Mouse (Mus musculus) testis, postnatal 10 days (tissue): Measurements from ENCODE around the gene Ccdc152.
"Not testable (repeated sequence)": the region's sequence is repeated elsewhere in the genome, so short reads cannot be mapped to it uniquely, and the experiment has no call there.

ENCODE experiments used
- DNase-seq: peaks from one replicate; pipeline ENCODE4 v3.0.0; 2021; ENCODE audit warnings: low spot score

The Ccdc152 gene

GRCm38 (mm10) chr15:3277391-3277790 is 25.9 kb downstream of the Ccdc152 start:
- no peak for DNase-seq

GRCm38 (mm10) chr15:3273191-3273590 is 30.1 kb downstream of the Ccdc152 start:
- DNase-seq, result no peak

GRCm38 (mm10) chr15:3271216-3271615 is 32.1 kb downstream of the Ccdc152 start:
- no peak for DNase-seq

GRCm38 (mm10) chr15:3270646-3271077 is 32.7 kb downstream of the Ccdc152 start:
- DNase-seq, result peak; percentile 74

- DNase-seq, result no peak
These were observed 33.2 kb downstream of the Ccdc152 start for GRCm38 (mm10) chr15:3269996-3270645.

GRCm38 (mm10) chr15:3269496-3269895 is 33.8 kb downstream of the Ccdc152 start:
- DNase-seq, result no peak

GRCm38 (mm10) chr15:3268247-3268646 is 35.1 kb downstream of the Ccdc152 start, which contains the start of gene Selenop:
Gene Selenop, plus strand, starts transcription at chr15:3268547.
- DNase-seq, result no peak

- DNase-seq, result no peak
These were observed 38.5 kb downstream of the Ccdc152 start for GRCm38 (mm10) chr15:3264828-3265227.

- DNase-seq, result no peak
These were observed 39.0 kb downstream of the Ccdc152 start for GRCm38 (mm10) chr15:3264293-3264692.

GRCm38 (mm10) chr15:3262883-3263282 is 40.4 kb downstream of the Ccdc152 start:
- no peak for DNase-seq

- no peak for DNase-seq
These were observed 43.0 kb downstream of the Ccdc152 start for GRCm38 (mm10) chr15:3260309-3260708.

GRCm38 (mm10) chr15:3259025-3259424 is 44.3 kb downstream of the Ccdc152 start:
- no peak for DNase-seq

- no peak for DNase-seq
These were observed 51.6 kb downstream of the Ccdc152 start for GRCm38 (mm10) chr15:3251718-3252067.

- no peak for DNase-seq
These were observed 52.2 kb downstream of the Ccdc152 start for GRCm38 (mm10) chr15:3251031-3251717.

- DNase-seq, result no peak
These were observed 52.7 kb downstream of the Ccdc152 start for GRCm38 (mm10) chr15:3250620-3251019.

- DNase-seq, result not testable (repeated sequence)
These were observed 58.3 kb downstream of the Ccdc152 start for GRCm38 (mm10) chr15:3245036-3245435.

- no peak for DNase-seq
These were observed 65.4 kb downstream of the Ccdc152 start for GRCm38 (mm10) chr15:3237963-3238362.

GRCm38 (mm10) chr15:3236338-3236737 is 67.0 kb downstream of the Ccdc152 start:
- DNase-seq, result no peak

- no peak for DNase-seq
These were observed 69.3 kb downstream of the Ccdc152 start for GRCm38 (mm10) chr15:3233837-3234551.

GRCm38 (mm10) chr15:3232168-3232835 is 71.0 kb downstream of the Ccdc152 start:
- no peak for DNase-seq

- DNase-seq, result no peak
These were observed 72.3 kb downstream of the Ccdc152 start for GRCm38 (mm10) chr15:3231004-3231403.
